Mouse (Mus musculus) CH12.LX (cell line): Measurements from ENCODE around the gene Plk1. TPM values are rescaled to one million over a fixed set of nuclear protein-coding genes. Genes with fewer than 3 reads are reported as not detected.

Experiments
- DNase-seq: peaks from one replicate; pipeline ENCODE4 v3.0.0-alpha.2; 2013; ENCODE audit errors: extremely low read depth
- H3K27ac ChIP-seq: 2 replicates; pipeline ENCODE4 v1.5.1; 2012; ENCODE audit warnings: low read depth, mild to moderate bottlenecking, control low read depth, moderate library complexity; ENCODE audit not compliant: insufficient read depth
- H3K27me3 ChIP-seq: replicated peaks from 2 replicates; pipeline ENCODE3; 2012; ENCODE audit warnings: inconsistent platforms
- H3K36me3 ChIP-seq, 2 experiments: replicated peaks in 1 of 2; 2 replicates each; pipeline versions ENCODE3 to v1.6.1; 2012; ENCODE audit warnings: inconsistent platforms in 1 of 2, low read length in 1 of 2, mild to moderate bottlenecking in 1 of 2, mixed read lengths in 1 of 2, moderate library complexity in 1 of 2; ENCODE audit not compliant: control insufficient read depth in 1 of 2, insufficient read depth in 1 of 2
- H3K4me1 ChIP-seq, 2 experiments: 2 replicates each; pipeline ENCODE4 v1.6.1; 2012; ENCODE audit warnings: inconsistent platforms in 1 of 2, moderate library complexity in 1 of 2; ENCODE audit not compliant: insufficient read depth in 2 of 2, control insufficient read depth in 1 of 2
- H3K4me2 ChIP-seq: 2 replicates; pipeline ENCODE4 v1.6.1; 2012; ENCODE audit warnings: low read depth, mild to moderate bottlenecking, control low read depth; ENCODE audit not compliant: poor library complexity, insufficient read depth, severe bottlenecking
- H3K4me3 ChIP-seq, 3 experiments: fragments of 150-350 bp in 1 of 3; sonication (generic) in 1 of 3; replicated peaks in 1 of 3; 2 replicates each; pipeline versions ENCODE3 to v1.5.1; 2011 to 2012; ENCODE audit warnings: low read depth in 2 of 3, low read length in 2 of 3, mild to moderate bottlenecking in 2 of 3, moderate library complexity in 2 of 3, control low read depth in 1 of 3, improper control_type of control experiment in 1 of 3, inconsistent platforms in 1 of 3, mixed read lengths in 1 of 3; ENCODE audit not compliant: poor library complexity in 1 of 3
- H3K79me2 ChIP-seq: replicated peaks from 2 replicates; pipeline ENCODE4 v1.6.1; 2012; ENCODE audit warnings: mild to moderate bottlenecking, moderate library complexity; ENCODE audit not compliant: control insufficient read depth, poor library complexity, insufficient read depth, severe bottlenecking; ENCODE audit errors: extremely low read depth
- H3K9ac ChIP-seq: 2 replicates; pipeline ENCODE4 v1.6.1; 2012; ENCODE audit warnings: low read depth, mild to moderate bottlenecking, control low read depth, moderate library complexity; ENCODE audit not compliant: insufficient read depth
- H3K9me3 ChIP-seq: replicated peaks from 2 replicates; pipeline ENCODE3; 2012; ENCODE audit warnings: low read length, inconsistent platforms, mixed read lengths
- CHD2 ChIP-seq: IDR thresholded peaks from 2 replicates; pipeline ENCODE4 v1.6.1; 2011; ENCODE audit warnings: low read length, improper control_type of control experiment
- CTCF ChIP-seq, 2 experiments: IDR thresholded peaks in 1 of 2; conservative IDR thresholded peaks in 1 of 2; 2 replicates each; pipeline ENCODE4 v1.5.1; 2011 to 2012; ENCODE audit warnings: low read depth in 2 of 2, low read length in 2 of 2, improper control_type of control experiment in 1 of 2, inconsistent platforms in 1 of 2, mild to moderate bottlenecking in 1 of 2, moderate library complexity in 1 of 2
- ELF1 ChIP-seq: IDR thresholded peaks from 2 replicates; pipeline ENCODE4 v1.6.1; 2014; ENCODE audit warnings: low read depth, mild to moderate bottlenecking, inconsistent platforms, low read length, improper control_type of control experiment
- EP300 ChIP-seq: IDR thresholded peaks from 2 replicates; pipeline ENCODE4 v1.6.1; 2011; ENCODE audit warnings: low read length, improper control_type of control experiment
- HCFC1 ChIP-seq: IDR thresholded peaks from 2 replicates; pipeline ENCODE4 v1.6.1; 2012; ENCODE audit warnings: low read depth, mild to moderate bottlenecking, inconsistent platforms, low read length, improper control_type of control experiment
- JUND ChIP-seq: conservative IDR thresholded peaks from 2 replicates; pipeline ENCODE4 v1.6.1; 2011; ENCODE audit warnings: low read depth, low read length, improper control_type of control experiment
- KAT2A ChIP-seq: IDR thresholded peaks from 2 replicates; pipeline ENCODE4 v1.6.1; 2012; ENCODE audit warnings: low read length, improper control_type of control experiment, inconsistent platforms; ENCODE audit not compliant: insufficient replicate concordance
- MAFK ChIP-seq: IDR thresholded peaks from 2 replicates; pipeline ENCODE4 v1.6.1; 2011; ENCODE audit warnings: low read length, improper control_type of control experiment; ENCODE audit not compliant: insufficient replicate concordance
- MYC ChIP-seq: IDR thresholded peaks from 2 replicates; pipeline ENCODE4 v1.6.1; 2011; ENCODE audit warnings: low read depth, mild to moderate bottlenecking, improper control_type of control experiment, low read length
- PAX5 ChIP-seq: IDR thresholded peaks from 2 replicates; pipeline ENCODE4 v1.6.1; 2012; ENCODE audit warnings: low read length, inconsistent platforms, mixed read lengths
- POLR2A ChIP-seq: IDR thresholded peaks from 2 replicates; pipeline ENCODE4 v1.6.1; 2011; ENCODE audit warnings: low read depth, mild to moderate bottlenecking, improper control_type of control experiment, low read length
- RAD21 ChIP-seq: IDR thresholded peaks from 2 replicates; pipeline ENCODE4 v1.6.1; 2011; ENCODE audit warnings: low read depth, mild to moderate bottlenecking, low read length, improper control_type of control experiment, moderate library complexity
- SIN3A ChIP-seq: IDR thresholded peaks from 2 replicates; pipeline ENCODE4 v1.6.1; 2012; ENCODE audit warnings: low read length, improper control_type of control experiment, inconsistent platforms
- SMC3 ChIP-seq: IDR thresholded peaks from 2 replicates; pipeline ENCODE4 v1.6.1; 2011; ENCODE audit warnings: low read depth, low read length, improper control_type of control experiment
- TCF12 ChIP-seq: IDR thresholded peaks from 2 replicates; pipeline ENCODE4 v1.6.1; 2014; ENCODE audit warnings: low read depth, mild to moderate bottlenecking, inconsistent platforms, low read length, improper control_type of control experiment
- USF1 ChIP-seq: IDR thresholded peaks from 2 replicates; pipeline ENCODE4 v1.6.1; 2014; ENCODE audit warnings: low read depth, mild to moderate bottlenecking, inconsistent platforms, low read length, improper control_type of control experiment
- ZMIZ1 ChIP-seq: IDR thresholded peaks from 2 replicates; pipeline ENCODE4 v1.6.1; 2012; ENCODE audit warnings: low read depth, mild to moderate bottlenecking, inconsistent platforms, low read length, improper control_type of control experiment
- ZNF384 ChIP-seq: IDR thresholded peaks from 2 replicates; pipeline ENCODE4 v1.6.1; 2012; ENCODE audit warnings: low read depth, low read length, improper control_type of control experiment, inconsistent platforms
- dilution Hi-C: fragments of 300-500 bp; cut with MboI; formaldehyde crosslinking; loops from 2 replicates; pipeline ENCODE4 v1.14.3; 2020; ENCODE audit warnings: low sequenced_read_pairs; ENCODE audit not compliant: extremely low pct_unique_long_range_greater_than_20kb, extremely low pct_ligation_motif_present
- in situ Hi-C: fragments of 300-500 bp; cut with MboI; formaldehyde crosslinking; loops from 3 replicates; pipeline ENCODE4 v1.14.3; 2019; ENCODE audit warnings: low sequenced_read_pairs, low pct_ligation_motif_present, low pct_unique_long_range_greater_than_20kb, mixed read lengths
- polyA plus RNA-seq: library from polyadenylated mRNA; unstranded; fragments of >175 nt; gene quantifications from 2 replicates; pipeline ENCODE4 v1.2.1, GENCODE M21; 2012; ENCODE audit warnings: low read depth; ENCODE audit not compliant: insufficient read length
- total RNA-seq, 2 experiments: library from RNA; depleted of rRNA; stranded (reverse); fragments of 300-350 nt in 1 of 2; fragments of >200 nt in 1 of 2; gene quantifications; 2 replicates each; pipeline ENCODE4 v1.2.3; 2012 to 2014

The Plk1 gene
- total and polyA plus RNA-seq, 3 experiments: 30.4 to 144 (median 44.4) TPM

DNA sequence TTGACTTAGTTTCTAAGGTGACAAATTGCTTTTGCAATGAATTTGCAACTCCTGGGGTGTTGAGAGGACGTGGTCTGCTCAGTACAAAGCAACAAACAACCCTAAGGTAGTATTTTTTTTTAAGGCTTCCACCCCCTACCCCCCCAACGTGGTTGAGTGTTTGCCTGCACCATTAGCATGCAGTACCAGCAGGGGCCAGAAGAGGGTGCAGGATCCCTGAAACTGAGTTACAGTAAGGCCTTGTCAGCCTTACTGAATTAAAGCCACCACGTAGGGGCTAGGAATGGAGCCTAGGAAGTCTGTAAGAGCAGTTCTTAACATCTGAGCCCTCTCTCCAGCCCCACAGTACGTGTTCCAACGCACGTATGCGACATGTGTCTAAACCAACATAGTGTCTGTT, 30.2 kb downstream of the Plk1 start:
- H3K9me3 ChIP-seq: peaks cover 5% of the 10 kb centered on the region
- no peak for TF ChIP-seq POLR2A
- 0 out of 2 replicates have a peak, but pooled peaks have one; percentile 18 for TF ChIP-seq HCFC1
- TF ChIP-seq ZNF384: 0 out of 2 replicates have a peak, but pooled peaks have one; percentile 6
- peak; percentile 63 for TF ChIP-seq RAD21
- no peak for TF ChIP-seq JUND
- peak; percentile 61 for TF ChIP-seq SMC3
- peak; percentile 79 to 95 for TF ChIP-seq CTCF (conservative IDR thresholded peaks at IDR 0.05 in 1 of 2, IDR thresholded peaks at IDR 0.05 in 1 of 2; ENCODE audit: low read depth in 2 of 2, low read length in 2 of 2)
- no peak for TF ChIP-seq MYC
- H3K4me3 ChIP-seq: no peak overlapping the region
- in situ Hi-C loops (loop anchor here (25.0 kb wide), 1 partner anchor 723 kb away; no protein-coding TSS in a partner anchor), dilution Hi-C loops (no loop called here)
- H3K79me2 ChIP-seq: no peaks in the 10 kb centered on the region
- H3K9ac ChIP-seq: no peak overlapping the region
- DNase-seq: peak; percentile 66
- no peak overlapping the region for H3K27ac ChIP-seq
- no peaks in the 10 kb centered on the region for H3K4me1 ChIP-seq
- H3K4me2 ChIP-seq: no peak overlapping the region
- peaks cover 8% of the 10 kb centered on the region for H3K27me3 ChIP-seq
- no peaks in the 10 kb centered on the region for H3K36me3 ChIP-seq

DNA sequence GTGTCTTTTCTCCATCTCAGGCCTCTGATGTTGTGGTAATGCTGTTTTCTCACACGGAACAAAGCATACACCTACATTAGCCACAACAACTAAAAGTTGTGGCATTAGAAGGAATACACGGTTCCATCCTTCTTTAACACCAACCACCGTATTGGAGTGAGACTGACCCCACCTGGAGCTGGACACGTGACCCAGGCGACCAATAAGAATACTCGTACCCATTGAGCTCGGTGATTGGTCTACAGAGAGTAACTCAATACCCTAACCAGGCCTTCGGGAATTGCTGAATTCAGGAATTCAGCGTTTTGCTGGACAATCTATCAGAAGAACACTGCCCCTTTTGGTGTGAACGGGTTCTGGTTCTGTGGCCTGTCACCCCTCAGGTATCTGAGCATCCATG, 31.9 kb downstream of the Plk1 start:
- no peak for DNase-seq
- Histone ChIP-seq H3K9me3 (peaks cover 14% of the 10 kb centered on the region), H3K9ac (no peak overlapping the region), H3K36me3 (no peaks in the 10 kb centered on the region), H3K27me3 (peaks cover 6% of the 10 kb centered on the region), H3K4me3 (no peak overlapping the region), H3K79me2 (no peaks in the 10 kb centered on the region)
- dilution Hi-C loops (no loop called here), in situ Hi-C loops (loop anchor here (10.0 to 25.0 kb wide), 2 partner anchors 474 to 721 kb away; no protein-coding TSS in a partner anchor)
- TF ChIP-seq PAX5: no peak
- TF ChIP-seq SIN3A: no peak
- no peak for TF ChIP-seq USF1
- no peak for TF ChIP-seq ELF1
- TF ChIP-seq EP300: no peak
- TF ChIP-seq POLR2A: no peak
- no peak for TF ChIP-seq MAFK
- no peak for TF ChIP-seq CHD2
- TF ChIP-seq ZMIZ1: no peak
- TF ChIP-seq KAT2A: no peak
- no peak for TF ChIP-seq TCF12
- TF ChIP-seq, all 38 proteins: peak for 0
- Histone ChIP-seq H3K4me1 (no peaks in the 10 kb centered on the region), H3K4me2 (no peak overlapping the region), H3K27ac (no peak overlapping the region)
